Mouse (Mus musculus): ENCODE measurements around the gene Bcl2l2. TPM values are rescaled to one million over a fixed set of nuclear protein-coding genes. Genes with fewer than 3 reads are reported as not detected.

The Bcl2l2 gene
- polyA plus RNA-seq, 1 experiment from 2014 or later, result 3.3 TPM

GRCm38 (mm10) chr14:54903641-54904040 lies 20.5 kb downstream of the Bcl2l2 start:
- 89% methylated on average over 4 of the region's 4 CpGs for WGBS (ENCODE audit: insufficient replicate concordance)
- peaks cover 12% of the 10 kb centered on the region for H3K36me3 ChIP-seq (ENCODE audit: control insufficient read depth, insufficient read depth, low read length)
- H3K4me3 ChIP-seq (ENCODE audit: low read depth, low read length), result no peak overlapping the region
- H3K27me3 ChIP-seq (ENCODE audit: control insufficient read depth, insufficient read depth, low read length), result peaks cover 2% of the 10 kb centered on the region; the same call in 1 of the 2 replicates
- H3K9ac ChIP-seq (ENCODE audit: low read depth, low read length), result no peak overlapping the region
- no peak for ATAC-seq (replicated peaks; ENCODE audit: insufficient number of reproducible peaks, low FRiP score, low TSS enrichment)
- H3K27ac ChIP-seq (ENCODE audit: low read depth, low read length), result no peak overlapping the region
- H3K4me2 ChIP-seq, result no peak overlapping the region
- H3K9me3 ChIP-seq (replicated peaks; ENCODE audit: control insufficient read depth, low read length), result no peaks in the 10 kb centered on the region
- H3K4me1 ChIP-seq (ENCODE audit: control insufficient read depth, insufficient read depth, low read length), result peaks cover 3% of the 10 kb centered on the region; the same call in 1 of the 2 replicates

DNA sequence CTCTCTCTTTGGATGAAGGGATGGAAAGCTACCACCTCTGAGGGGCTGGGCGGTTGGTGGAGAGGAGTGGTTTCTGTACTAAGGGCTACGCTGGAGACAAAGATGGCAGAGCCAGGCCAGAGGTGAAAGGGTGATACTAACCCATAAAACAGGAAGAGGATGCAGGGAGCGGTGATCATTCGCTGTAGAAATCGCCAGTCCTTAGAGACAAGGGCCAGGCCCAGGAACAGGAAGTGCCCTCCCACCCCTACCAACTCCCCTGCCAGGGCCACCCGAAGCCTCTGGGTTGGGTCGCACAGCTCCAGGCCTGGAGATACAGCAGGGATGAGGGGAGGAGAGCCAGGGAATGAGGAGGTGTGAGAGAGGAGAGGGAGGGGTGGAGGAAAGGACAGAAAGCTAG lies 25.5 kb downstream of the Bcl2l2 start:
- H3K4me1 ChIP-seq (ENCODE audit: control insufficient read depth, insufficient read depth, low read length), result peaks cover 16% of the 10 kb centered on the region
- no peak overlapping the region for H3K4me3 ChIP-seq (ENCODE audit: low read depth, low read length)
- 73% methylated on average over 7 of the region's 7 CpGs for WGBS (ENCODE audit: insufficient replicate concordance)
- no peak for ATAC-seq (replicated peaks; ENCODE audit: insufficient number of reproducible peaks, low FRiP score, low TSS enrichment)
- H3K27ac ChIP-seq (ENCODE audit: low read depth, low read length), result no peak overlapping the region
- H3K36me3 ChIP-seq (ENCODE audit: control insufficient read depth, insufficient read depth, low read length), result peaks cover 12% of the 10 kb centered on the region
- H3K27me3 ChIP-seq (ENCODE audit: control insufficient read depth, insufficient read depth, low read length), result peaks cover 2% of the 10 kb centered on the region; the same call in 1 of the 2 replicates
- no peaks in the 10 kb centered on the region for H3K9me3 ChIP-seq (replicated peaks; ENCODE audit: control insufficient read depth, low read length)
- no peak overlapping the region for H3K4me2 ChIP-seq
- H3K9ac ChIP-seq (ENCODE audit: low read depth, low read length), result no peak overlapping the region

DNA sequence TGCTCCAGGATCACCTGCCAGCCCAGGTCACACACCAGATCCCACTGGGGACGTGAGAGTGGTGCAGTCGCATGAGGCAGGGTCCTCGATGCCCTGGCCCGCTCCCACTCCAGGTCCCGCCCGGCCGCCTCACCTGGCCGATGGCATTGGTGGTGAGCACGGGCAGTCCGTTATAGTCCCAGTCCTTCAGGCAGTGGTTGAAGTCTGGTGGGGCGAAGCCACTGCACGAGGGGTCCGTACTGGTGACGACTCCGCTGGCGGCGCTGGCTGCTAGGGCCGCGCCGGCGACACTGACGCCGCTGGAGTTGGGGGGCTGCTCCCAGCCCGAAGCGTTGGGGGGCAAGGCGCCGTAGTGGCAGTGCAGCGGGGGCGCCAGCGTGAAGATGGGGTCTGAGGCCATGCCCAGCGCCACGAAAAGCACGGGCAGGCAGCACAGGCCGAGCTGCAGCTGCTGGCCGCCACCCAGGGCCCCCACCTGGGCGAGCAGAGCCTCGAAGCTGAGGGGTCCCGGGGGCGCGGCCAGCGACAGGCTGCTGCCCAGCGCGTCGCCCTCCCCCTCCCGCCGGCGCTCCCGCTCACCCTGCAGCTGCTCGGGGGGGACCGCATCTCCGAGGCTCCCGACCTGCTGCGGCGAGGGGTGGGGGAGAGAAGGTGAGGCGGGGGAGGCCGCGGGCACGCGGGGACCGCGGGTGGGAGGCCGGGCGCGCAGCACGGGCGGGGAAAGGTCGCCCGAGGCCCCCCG lies 29.1 kb downstream of the Bcl2l2 start:
- ATAC-seq (replicated peaks; ENCODE audit: insufficient number of reproducible peaks, low FRiP score, low TSS enrichment), result peak; percentile 39
- WGBS (ENCODE audit: insufficient replicate concordance), result 3% methylated on average over 50 of the region's 69 CpGs

DNA sequence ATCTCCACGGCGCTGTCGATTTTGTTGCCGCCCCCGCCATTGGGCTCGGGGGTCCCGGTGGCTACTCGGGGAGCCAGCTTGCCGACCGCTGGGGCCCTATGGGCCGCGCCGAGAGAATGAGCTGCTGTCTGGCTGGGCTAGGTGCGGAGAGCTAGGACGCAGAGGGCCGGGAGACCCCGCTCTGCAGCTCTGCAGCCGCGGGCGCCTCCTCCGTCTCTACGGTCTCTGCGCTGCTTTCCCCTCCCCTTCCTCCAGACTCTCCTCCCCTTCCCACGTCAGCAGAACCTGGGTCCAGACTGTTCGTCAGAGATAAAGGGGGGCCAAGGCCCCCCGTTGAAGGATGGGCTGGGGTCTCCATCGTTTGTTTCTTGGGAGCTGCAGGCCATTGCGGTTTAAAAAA lies 29.7 kb downstream of the Bcl2l2 start, which contains the start of gene Slc22a17:
Slc22a17 (minus strand) TSS at position 247 of the 400 bp plus-strand sequence.
- WGBS (ENCODE audit: insufficient replicate concordance), result 1% methylated on average over 22 of the region's 28 CpGs
- Histone ChIP-seq H3K4me2 (peak within 1 kb of the TSS; percentile 95), H3K27ac (ENCODE audit: low read depth, low read length) (no peak within 1 kb of the TSS), H3K27me3 (ENCODE audit: control insufficient read depth, insufficient read depth, low read length) (0 out of 2 replicates have a peak, but pooled peaks cover 1% of the 10 kb centered on the region), H3K9me3 (replicated peaks; ENCODE audit: control insufficient read depth, low read length) (no peaks in the 10 kb centered on the region), H3K4me3 (ENCODE audit: low read depth, low read length) (peak within 1 kb of the TSS; percentile 72), H3K4me1 (ENCODE audit: control insufficient read depth, insufficient read depth, low read length) (peaks cover 13% of the 10 kb centered on the region), H3K36me3 (ENCODE audit: control insufficient read depth, insufficient read depth, low read length) (0 out of 2 replicates have a peak, but pooled peaks cover 1% of the 10 kb centered on the region), H3K9ac (ENCODE audit: low read depth, low read length) (peak within 1 kb of the TSS; percentile 82)
- peak; percentile 66 for ATAC-seq (replicated peaks; ENCODE audit: insufficient number of reproducible peaks, low FRiP score, low TSS enrichment)

More for the DNA sequence above, 29.1 kb downstream of the Bcl2l2 start:
- H3K36me3 ChIP-seq (ENCODE audit: control insufficient read depth, insufficient read depth, low read length), result peaks cover 7% of the 10 kb centered on the region
- 0 out of 2 replicates have a peak, but pooled peaks cover 2% of the 10 kb centered on the region for H3K27me3 ChIP-seq (ENCODE audit: control insufficient read depth, insufficient read depth, low read length)
- H3K9me3 ChIP-seq (replicated peaks; ENCODE audit: control insufficient read depth, low read length), result no peaks in the 10 kb centered on the region
- H3K9ac ChIP-seq (ENCODE audit: low read depth, low read length), result peak overlapping the region; percentile 82
- no peak overlapping the region for H3K27ac ChIP-seq (ENCODE audit: low read depth, low read length)
- peak overlapping the region; percentile 95 for H3K4me2 ChIP-seq
- peaks cover 13% of the 10 kb centered on the region for H3K4me1 ChIP-seq (ENCODE audit: control insufficient read depth, insufficient read depth, low read length)
- H3K4me3 ChIP-seq (ENCODE audit: low read depth, low read length), result peak overlapping the region; percentile 72

GRCm38 (mm10) chr14:54913343-54913742 lies 30.2 kb downstream of the Bcl2l2 start:
- H3K9ac ChIP-seq (ENCODE audit: low read depth, low read length), result peak overlapping the region; percentile 82; the same call in 1 of the 2 replicates
- peak overlapping the region; percentile 95 for H3K4me2 ChIP-seq
- 18% methylated on average over 10 of the region's 10 CpGs for WGBS (ENCODE audit: insufficient replicate concordance)
- H3K4me1 ChIP-seq (ENCODE audit: control insufficient read depth, insufficient read depth, low read length), result peaks cover 13% of the 10 kb centered on the region
- no peak for ATAC-seq (replicated peaks; ENCODE audit: insufficient number of reproducible peaks, low FRiP score, low TSS enrichment)
- no peak overlapping the region for H3K27ac ChIP-seq (ENCODE audit: low read depth, low read length)
- H3K4me3 ChIP-seq (ENCODE audit: low read depth, low read length), result peak overlapping the region; percentile 72
- H3K27me3 ChIP-seq (ENCODE audit: control insufficient read depth, insufficient read depth, low read length), result no peaks in the 10 kb centered on the region
- H3K36me3 ChIP-seq (ENCODE audit: control insufficient read depth, insufficient read depth, low read length), result no peaks in the 10 kb centered on the region; the same call in 1 of the 2 replicates
- no peaks in the 10 kb centered on the region for H3K9me3 ChIP-seq (replicated peaks; ENCODE audit: control insufficient read depth, low read length)

DNA sequence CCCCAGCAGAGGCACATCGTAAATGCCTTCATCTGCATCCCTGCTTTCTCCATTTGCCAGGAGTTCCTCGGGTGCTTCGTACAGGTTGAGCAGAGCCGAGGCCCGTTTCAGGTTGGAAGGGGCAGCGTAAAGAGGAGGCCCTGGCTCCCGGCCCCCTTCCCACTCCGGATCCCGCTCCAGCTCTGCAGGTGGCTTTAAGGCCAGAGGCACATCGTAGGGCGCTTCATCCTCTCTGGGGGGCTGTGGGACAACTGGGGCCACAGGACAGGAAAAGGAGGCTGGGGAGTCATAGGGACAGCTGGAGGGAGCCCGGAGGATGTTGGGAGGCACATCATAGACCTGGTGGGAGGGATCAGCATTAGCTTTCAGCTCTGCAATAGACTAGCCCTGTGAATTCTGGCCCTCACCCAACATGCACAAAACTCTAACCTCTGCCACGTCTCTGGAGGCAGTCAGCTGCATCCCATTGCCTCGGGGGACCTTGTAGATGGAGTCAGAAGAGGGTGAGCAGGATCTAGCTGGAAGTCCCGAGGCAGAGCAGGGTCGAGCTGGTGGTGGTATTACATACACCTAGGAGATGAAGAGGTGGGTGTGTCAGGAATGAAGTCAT lies 37.0 kb downstream of the Bcl2l2 start:
- 90% methylated on average over 16 of the region's 16 CpGs for WGBS (ENCODE audit: insufficient replicate concordance)

DNA sequence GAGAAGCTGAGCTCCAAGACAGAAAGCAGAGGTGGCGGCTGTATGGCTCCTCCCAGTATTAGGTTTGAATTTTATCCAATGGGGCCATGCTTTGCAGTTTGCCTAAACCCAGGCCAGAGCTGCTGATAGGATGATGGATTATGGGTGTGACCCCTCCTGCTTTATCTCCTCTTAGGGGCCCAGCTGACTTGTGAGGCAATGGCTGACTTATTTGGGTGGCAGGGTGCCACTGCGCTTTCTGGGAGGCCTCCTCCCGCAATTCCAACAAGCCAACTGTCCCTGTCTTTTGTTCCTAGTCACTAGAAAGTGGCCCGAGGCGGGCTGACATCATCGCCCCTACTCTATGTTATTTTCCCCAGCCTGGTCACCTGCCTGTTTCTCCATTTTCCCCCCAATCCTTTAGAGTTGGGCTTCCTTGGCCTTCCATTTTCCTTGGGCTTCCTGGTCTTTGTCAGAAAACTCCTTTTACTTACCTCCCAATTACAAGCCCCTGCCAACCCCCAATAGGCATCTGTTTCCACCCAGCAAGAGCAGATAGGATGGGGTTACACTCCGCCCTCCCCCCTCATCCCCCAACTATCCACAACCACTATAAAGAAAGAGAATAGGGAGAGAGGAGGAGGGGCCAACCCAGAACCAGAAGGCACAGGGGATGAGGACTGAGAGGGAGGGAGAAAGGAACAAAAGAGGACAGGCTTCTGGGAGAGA lies 41.6 kb downstream of the Bcl2l2 start:
- peak overlapping the region; percentile 66 for H3K9ac ChIP-seq (ENCODE audit: low read depth, low read length)
- H3K27me3 ChIP-seq (ENCODE audit: control insufficient read depth, insufficient read depth, low read length), result peaks cover 23% of the 10 kb centered on the region
- peaks cover 8% of the 10 kb centered on the region for H3K9me3 ChIP-seq (replicated peaks; ENCODE audit: control insufficient read depth, low read length)
- peak overlapping the region; percentile 64 for H3K27ac ChIP-seq (ENCODE audit: low read depth, low read length)
- peak; percentile 75; the same call in 1 of the 2 replicates for ATAC-seq (replicated peaks; ENCODE audit: insufficient number of reproducible peaks, low FRiP score, low TSS enrichment)
- H3K4me3 ChIP-seq (ENCODE audit: low read depth, low read length), result peak overlapping the region; percentile 43
- H3K36me3 ChIP-seq (ENCODE audit: control insufficient read depth, insufficient read depth, low read length), result peaks cover 5% of the 10 kb centered on the region
- H3K4me1 ChIP-seq (ENCODE audit: control insufficient read depth, insufficient read depth, low read length), result peaks cover 24% of the 10 kb centered on the region
- H3K4me2 ChIP-seq, result peak overlapping the region; percentile 94
- WGBS (ENCODE audit: insufficient replicate concordance), result 14% methylated on average over 7 of the region's 7 CpGs

More for the DNA sequence above, 37.0 kb downstream of the Bcl2l2 start:
- Histone ChIP-seq H3K4me1 (ENCODE audit: control insufficient read depth, insufficient read depth, low read length) (peaks cover 15% of the 10 kb centered on the region), H3K27me3 (ENCODE audit: control insufficient read depth, insufficient read depth, low read length) (peaks cover 3% of the 10 kb centered on the region; the same call in 1 of the 2 replicates), H3K4me3 (ENCODE audit: low read depth, low read length) (no peak overlapping the region), H3K36me3 (ENCODE audit: control insufficient read depth, insufficient read depth, low read length) (peaks cover 11% of the 10 kb centered on the region), H3K9me3 (replicated peaks; ENCODE audit: control insufficient read depth, low read length) (peaks cover 8% of the 10 kb centered on the region), H3K9ac (ENCODE audit: low read depth, low read length) (no peak overlapping the region), H3K27ac (ENCODE audit: low read depth, low read length) (no peak overlapping the region), H3K4me2 (no peak overlapping the region)
- no peak for ATAC-seq (replicated peaks; ENCODE audit: insufficient number of reproducible peaks, low FRiP score, low TSS enrichment)
